Mouse (Mus musculus) bone marrow, adult 2 months (tissue): ENCODE measurements around the gene Serpine1.

Experiments used
- CTCF ChIP-seq: fragments of 200-500 bp; IDR thresholded peaks from 2 replicates; pipeline ENCODE4 v1.5.1; 2011; ENCODE audit warnings: low read length, control low read depth; ENCODE audit not compliant: control insufficient read depth, insufficient read depth
- POLR2A ChIP-seq: fragments of 200-500 bp; IDR thresholded peaks from 2 replicates; pipeline ENCODE4 v1.6.1; 2011; ENCODE audit warnings: low read depth, mild to moderate bottlenecking, control low read depth, low read length, borderline replicate concordance; ENCODE audit not compliant: control insufficient read depth

DNA sequence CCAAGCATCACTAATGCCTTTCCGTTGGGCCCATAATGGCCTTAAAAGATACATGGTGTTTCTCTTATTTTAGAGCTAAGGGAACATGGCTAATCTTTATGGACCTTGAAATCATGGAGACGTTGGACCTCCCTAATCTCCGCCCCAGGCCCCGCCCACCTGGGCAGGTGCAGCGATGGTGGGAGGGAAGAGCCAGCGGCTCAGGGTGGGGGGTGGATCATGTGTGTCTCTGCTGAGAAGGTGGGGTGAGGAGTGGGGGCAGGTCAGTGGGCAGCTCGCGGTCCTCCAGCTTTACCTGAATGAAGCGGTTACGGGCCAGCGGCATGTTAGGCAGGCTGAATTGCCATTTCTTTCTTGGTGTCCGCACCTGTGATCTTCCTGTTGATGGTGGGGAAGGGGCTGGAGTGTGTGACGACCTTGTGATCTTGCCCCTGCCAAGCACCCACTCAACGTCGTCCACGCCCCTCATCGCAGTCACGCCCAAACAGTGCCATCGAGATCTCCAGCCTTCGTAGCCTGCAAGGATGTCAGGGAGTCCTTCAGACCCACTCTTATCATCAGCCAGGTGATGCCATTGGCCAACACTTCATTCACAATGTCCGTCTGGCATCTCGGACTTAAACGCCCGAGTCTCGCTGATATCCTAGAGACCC is 38.0 kb upstream of the Serpine1 start:
- peak; percentile 51; the same call in 1 of the 2 replicates for TF ChIP-seq POLR2A
- TF ChIP-seq CTCF = no peak
